Mouse (Mus musculus) kidney, postnatal 0 days (tissue): ENCODE results near the gene Bnip2. TPM values are rescaled to one million over a fixed set of nuclear protein-coding genes. Genes with fewer than 3 reads are reported as not detected.

Experiments
- ATAC-seq: fragments of 200-750 bp; cut with Nextera tagmentation; replicated peaks from 2 replicates; pipeline ENCODE4 v1.8.0; 2017; ENCODE audit warnings: low read depth, moderate number of reproducible peaks, moderate TSS enrichment, moderate library complexity; ENCODE audit not compliant: low FRiP score
- DNase-seq: peaks from one replicate; pipeline ENCODE4 v3.0.0-alpha.2; 2016; ENCODE audit warnings: low spot score
- H3K27ac ChIP-seq: fragments of 300-500 bp; sonication (generic); 2 replicates; pipeline ENCODE4 v1.5.1; 2014; ENCODE audit warnings: mild to moderate bottlenecking
- H3K27me3 ChIP-seq: fragments of 300-500 bp; sonication (generic); 2 replicates; pipeline ENCODE4 v1.6.1; 2014; ENCODE audit warnings: low read length, mixed read lengths; ENCODE audit not compliant: insufficient read depth
- H3K36me3 ChIP-seq: fragments of 300-500 bp; sonication (generic); 2 replicates; pipeline ENCODE4 v1.6.1; 2014; ENCODE audit warnings: low read length, mixed read lengths; ENCODE audit not compliant: insufficient read depth
- H3K4me1 ChIP-seq: fragments of 300-500 bp; sonication (generic); replicated peaks from 2 replicates; pipeline ENCODE4 v1.6.1; 2014; ENCODE audit warnings: antibody characterized with exemption, low read length, mixed read lengths; ENCODE audit not compliant: insufficient read depth
- H3K4me2 ChIP-seq: fragments of 300-500 bp; sonication (generic); 2 replicates; pipeline ENCODE4 v1.6.1; 2014; ENCODE audit warnings: mild to moderate bottlenecking, low read length, moderate library complexity, mixed read lengths
- H3K4me3 ChIP-seq: fragments of 300-500 bp; sonication (generic); replicated peaks from 2 replicates; pipeline ENCODE4 v1.5.1; 2014; ENCODE audit warnings: low read depth, low read length
- H3K9ac ChIP-seq: fragments of 300-500 bp; sonication (generic); 2 replicates; pipeline ENCODE4 v1.6.1; 2014; ENCODE audit warnings: low read depth, low read length
- H3K9me3 ChIP-seq: fragments of 300-500 bp; sonication (generic); replicated peaks from 2 replicates; pipeline ENCODE4 v1.6.1; 2016; ENCODE audit warnings: low read length, inconsistent platforms, mixed read lengths
- CTCF ChIP-seq: IDR thresholded peaks from 2 replicates; pipeline ENCODE4 v1.5.1; 2016; ENCODE audit warnings: antibody characterized with exemption, low read depth, mild to moderate bottlenecking, moderate library complexity
- WGBS: fragments of 180-500 bp; shearing (Covaris S2); extraction: QIAGEN DNeasy Blood & Tissue Kit; methylation state at CpG from one replicate; pipeline ENCODE4 v1.1.7; 2014; 5-methylcytosine and 5-hydroxymethylcytosine counted together
- polyA plus RNA-seq: library from polyadenylated mRNA; unstranded; fragments of >200 nt; fragmentation: Nextera tagmentation; extraction: Ambion mirVana; gene quantifications from 2 replicates; pipeline ENCODE4 v1.2.1, GENCODE M21; 2015

Gene Bnip2
- polyA plus RNA-seq, 1 experiment from 2014 or later: 88.9 TPM

DNA sequence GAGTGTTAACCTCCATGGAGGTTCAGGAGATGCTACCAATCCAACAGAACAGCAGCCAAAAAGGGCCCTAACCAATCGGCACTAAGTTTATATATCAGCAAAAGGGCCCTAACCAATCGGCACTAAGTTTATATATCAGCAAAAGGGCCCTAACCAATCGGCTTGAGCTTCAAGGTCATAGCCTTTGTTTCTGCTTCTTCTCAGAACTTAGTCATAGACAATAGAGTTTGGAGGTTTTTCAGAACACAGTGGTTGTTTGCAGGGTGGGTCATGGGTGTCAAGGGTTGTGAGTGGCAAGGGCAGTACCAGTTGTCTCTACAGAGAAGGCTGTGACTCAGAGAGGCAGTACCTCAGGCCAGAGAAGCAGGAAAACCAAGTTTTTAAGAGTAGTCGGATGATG is 52.9 kb downstream of the Bnip2 start:
- ATAC-seq (no peak), DNase-seq (no peak)
- Histone ChIP-seq H3K4me1 (no peaks in the 10 kb centered on the region), H3K36me3 (no peaks in the 10 kb centered on the region), H3K9me3 (no peaks in the 10 kb centered on the region), H3K4me2 (no peak overlapping the region), H3K4me3 (no peak overlapping the region), H3K9ac (no peak overlapping the region), H3K27ac (no peak overlapping the region), H3K27me3 (no peaks in the 10 kb centered on the region)
- WGBS: 91% methylated on average over 4 of the region's 4 CpGs
- TF ChIP-seq CTCF: no peak

DNA sequence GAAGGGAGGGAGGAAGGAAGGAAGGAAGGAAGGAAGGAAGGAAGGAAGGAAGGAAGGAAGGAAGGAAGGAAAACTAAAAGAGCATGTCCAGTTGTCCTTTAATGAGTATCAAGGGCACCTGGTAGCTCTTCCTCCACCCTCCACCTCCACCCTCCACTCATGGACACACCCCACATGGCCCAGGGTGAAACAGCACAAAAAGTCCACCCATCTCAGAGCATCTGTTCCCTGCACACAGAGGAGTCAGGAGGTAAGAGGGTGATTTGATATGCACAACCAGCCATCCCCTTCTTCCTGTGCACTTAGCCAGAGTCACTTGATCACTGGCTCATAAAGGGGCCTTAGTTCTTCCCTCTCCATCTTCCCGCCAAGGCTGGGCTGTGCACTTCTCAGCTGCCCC is 53.7 kb downstream of the Bnip2 start:
- Histone ChIP-seq H3K4me3 (no peak overlapping the region), H3K4me2 (no peak overlapping the region), H3K27me3 (no peaks in the 10 kb centered on the region), H3K9ac (no peak overlapping the region), H3K36me3 (no peaks in the 10 kb centered on the region), H3K4me1 (no peaks in the 10 kb centered on the region), H3K27ac (no peak overlapping the region), H3K9me3 (no peaks in the 10 kb centered on the region)
- ATAC-seq (no peak), DNase-seq (no peak)
- TF ChIP-seq CTCF: no peak
- WGBS: 31% methylated on average over 1 of the region's 1 CpGs

DNA sequence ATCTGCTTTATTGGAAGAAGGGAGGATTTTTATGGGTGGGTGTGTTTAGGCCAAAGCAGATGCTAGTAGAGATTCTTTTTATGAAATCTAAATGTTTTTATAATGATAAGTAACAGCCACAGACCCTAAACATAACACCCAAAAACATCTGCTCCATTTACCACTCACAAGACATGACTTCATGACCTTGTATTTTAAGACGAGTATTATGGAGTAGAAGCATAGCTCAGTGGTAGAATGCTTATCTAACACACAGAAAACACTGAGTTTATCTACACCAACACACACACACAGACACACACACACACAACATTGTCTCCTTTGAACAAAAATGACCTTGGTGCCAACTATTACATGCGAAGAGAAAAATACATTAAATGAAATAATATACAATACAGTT is 55.6 kb downstream of the Bnip2 start:
- Histone ChIP-seq H3K9ac (no peak overlapping the region), H3K4me1 (no peaks in the 10 kb centered on the region), H3K9me3 (no peaks in the 10 kb centered on the region), H3K4me2 (no peak overlapping the region), H3K27me3 (no peaks in the 10 kb centered on the region), H3K36me3 (no peaks in the 10 kb centered on the region), H3K4me3 (no peak overlapping the region), H3K27ac (no peak overlapping the region)
- no peak for DNase-seq
- TF ChIP-seq CTCF: no peak
- no peak for ATAC-seq
- WGBS: 58% methylated on average over 2 of the region's 2 CpGs

DNA sequence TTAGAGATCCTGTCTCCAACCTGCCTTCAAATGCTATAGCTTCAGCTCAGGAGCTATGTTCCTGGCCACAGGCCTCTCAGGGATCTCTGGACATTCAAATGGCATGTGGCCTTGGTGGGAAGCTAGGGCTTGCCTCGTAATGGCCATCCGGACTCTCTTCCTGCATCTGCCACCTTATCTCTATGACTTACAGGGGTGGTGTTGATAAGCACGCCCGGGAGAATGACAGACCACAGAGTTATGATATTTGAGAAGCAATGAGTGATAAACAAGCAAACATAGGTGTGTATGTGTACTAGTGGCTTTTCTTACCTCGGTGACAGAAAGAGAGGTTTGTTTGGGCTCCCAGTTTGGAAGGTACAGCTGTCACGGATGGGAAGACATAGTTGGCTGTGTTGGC is 57.0 kb downstream of the Bnip2 start:
- no peaks in the 10 kb centered on the region for H3K4me1 ChIP-seq
- no peak for TF ChIP-seq CTCF
- H3K27ac ChIP-seq: no peak overlapping the region
- DNase-seq (no peak), ATAC-seq (no peak)
- no peak overlapping the region for H3K4me3 ChIP-seq
- H3K9me3 ChIP-seq: no peaks in the 10 kb centered on the region
- H3K4me2 ChIP-seq: no peak overlapping the region
- no peaks in the 10 kb centered on the region for H3K27me3 ChIP-seq
- H3K36me3 ChIP-seq: no peaks in the 10 kb centered on the region
- 89% methylated on average over 6 of the region's 6 CpGs for WGBS
- no peak overlapping the region for H3K9ac ChIP-seq

DNA sequence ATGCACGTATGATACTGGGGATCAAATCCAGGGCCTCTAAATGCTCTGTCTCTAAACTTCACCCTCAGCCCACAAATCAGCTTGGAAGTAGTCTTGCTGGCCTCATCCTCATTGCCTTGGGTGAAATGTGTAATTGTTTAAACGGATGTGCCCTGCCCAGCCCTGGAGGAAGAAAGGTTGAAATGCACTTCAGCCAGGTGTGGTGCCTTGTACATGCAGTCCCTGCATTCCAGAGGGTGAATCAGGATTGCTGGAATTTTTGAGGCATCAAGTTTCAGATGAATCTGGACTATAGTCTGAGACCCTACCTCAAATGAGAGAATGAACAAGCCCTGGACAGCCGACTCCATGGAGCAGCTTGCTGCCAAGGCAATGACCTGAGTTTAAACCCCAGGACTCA is 58.6 kb downstream of the Bnip2 start:
- Histone ChIP-seq H3K27me3 (no peaks in the 10 kb centered on the region), H3K9me3 (no peaks in the 10 kb centered on the region), H3K4me2 (no peak overlapping the region), H3K4me3 (no peak overlapping the region), H3K27ac (0 out of 2 replicates have a peak overlapping the region, but pooled peaks have one; percentile 4), H3K9ac (no peak overlapping the region), H3K36me3 (no peaks in the 10 kb centered on the region), H3K4me1 (no peaks in the 10 kb centered on the region)
- DNase-seq (no peak), ATAC-seq (no peak)
- TF ChIP-seq CTCF: no peak
- WGBS: 43% methylated on average over 3 of the region's 3 CpGs

DNA sequence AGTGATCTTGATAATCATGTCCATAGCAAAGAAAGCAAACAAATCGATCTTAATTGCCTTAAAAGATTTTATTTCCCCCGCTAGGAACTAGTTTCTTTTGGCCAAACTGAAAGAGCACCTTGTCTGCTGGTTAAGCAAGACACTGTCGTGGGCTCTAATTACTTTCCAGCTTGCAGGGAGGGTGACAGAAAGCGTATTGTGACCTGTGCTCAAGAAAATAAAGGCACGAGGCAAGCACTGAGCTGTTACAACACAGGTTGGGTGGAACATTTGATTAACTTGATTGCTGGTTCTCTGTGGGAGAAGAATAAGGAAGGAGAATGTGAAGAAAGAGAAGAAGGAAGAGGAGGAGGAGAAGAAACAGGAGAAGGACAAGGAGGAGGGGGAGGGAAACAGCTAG is 59.0 kb downstream of the Bnip2 start:
- no peak for TF ChIP-seq CTCF
- Histone ChIP-seq H3K9me3 (no peaks in the 10 kb centered on the region), H3K4me1 (no peaks in the 10 kb centered on the region; the same call in 1 of the 2 replicates), H3K9ac (no peak overlapping the region), H3K27me3 (no peaks in the 10 kb centered on the region), H3K4me2 (no peak overlapping the region), H3K27ac (0 out of 2 replicates have a peak overlapping the region, but pooled peaks have one; percentile 4), H3K36me3 (no peaks in the 10 kb centered on the region), H3K4me3 (no peak overlapping the region)
- ATAC-seq (no peak), DNase-seq (no peak)
- WGBS: 24% methylated on average over 5 of the region's 5 CpGs

DNA sequence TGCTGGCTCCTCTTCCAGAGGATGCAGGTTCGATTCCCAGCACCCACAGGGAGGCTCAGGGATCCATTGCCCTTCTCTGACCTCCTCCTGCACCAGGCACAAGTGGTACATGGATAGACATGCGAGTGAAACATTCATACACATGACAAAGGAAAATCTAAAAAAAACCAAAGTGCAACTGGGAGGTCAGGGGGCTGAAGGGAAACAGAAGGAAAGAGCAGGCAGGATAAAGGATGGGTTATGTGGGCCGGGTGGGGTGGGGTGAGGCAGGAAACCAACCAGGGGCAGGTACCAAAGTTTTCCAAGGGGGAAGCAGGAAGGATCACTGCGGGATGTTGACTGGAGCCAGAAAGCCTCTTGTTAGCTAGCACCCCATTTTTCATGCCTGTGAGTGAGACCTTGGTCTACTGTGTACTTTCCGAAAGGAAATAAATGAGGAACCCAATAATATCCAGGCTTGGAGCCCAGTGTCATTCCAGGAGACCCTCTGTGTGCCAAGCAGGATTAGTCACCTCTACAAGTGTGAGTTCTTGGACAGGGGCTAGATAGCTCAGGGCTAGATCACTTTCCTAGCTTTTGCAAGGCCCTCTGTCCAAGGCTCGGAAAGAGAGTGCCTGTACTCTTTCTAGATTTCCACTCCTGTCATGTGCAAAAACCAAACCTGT is 59.6 kb downstream of the Bnip2 start:
- Histone ChIP-seq H3K9me3 (no peaks in the 10 kb centered on the region), H3K9ac (no peak overlapping the region), H3K4me1 (peaks cover 3% of the 10 kb centered on the region; the same call in 1 of the 2 replicates), H3K36me3 (no peaks in the 10 kb centered on the region), H3K27ac (no peak overlapping the region), H3K4me3 (no peak overlapping the region), H3K27me3 (no peaks in the 10 kb centered on the region), H3K4me2 (no peak overlapping the region)
- WGBS: 56% methylated on average over 6 of the region's 6 CpGs
- DNase-seq (no peak), ATAC-seq (no peak)
- TF ChIP-seq CTCF: no peak
